Mouse (Mus musculus): ENCODE measurements around the gene Gja4.

DNA sequence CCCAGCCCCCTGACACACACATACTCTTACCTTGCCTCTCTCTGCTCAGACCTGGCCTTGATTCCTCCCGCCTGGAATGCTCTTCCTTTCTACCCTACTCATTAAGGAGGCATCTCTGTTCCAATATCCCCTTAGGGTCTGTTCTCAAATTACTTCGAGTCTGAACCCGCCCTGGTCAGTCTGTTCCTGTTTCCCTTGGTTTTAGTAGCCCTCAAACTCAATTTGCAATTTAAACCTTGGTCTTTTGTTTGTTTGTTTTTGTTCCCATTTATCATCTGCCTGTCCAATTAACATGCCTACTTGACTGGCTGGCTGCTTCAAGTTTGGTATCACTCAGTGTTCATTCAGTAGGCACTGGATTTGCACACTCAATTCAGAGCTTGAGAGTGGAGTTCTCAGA, 15.2 kb upstream of the Gja4 start:
- TF ChIP-seq CTCF (IDR thresholded peaks at IDR 0.05; ENCODE audit: control insufficient read depth, insufficient read depth, insufficient replicate concordance, low read depth, low read length) (no peak), POLR2A (IDR thresholded peaks at IDR 0.05; ENCODE audit: control insufficient read depth, low read depth, low read length) (no peak)

Measured in testis, adult 2 months (tissue).